Mouse (Mus musculus): ENCODE data around the gene Stat5a. TPM values are rescaled to one million over a fixed set of nuclear protein-coding genes. Genes with fewer than 3 reads are reported as not detected.

Gene Stat5a
- total RNA-seq, 2 experiments from 2014 or later: 19.8 to 24.1 TPM

DNA sequence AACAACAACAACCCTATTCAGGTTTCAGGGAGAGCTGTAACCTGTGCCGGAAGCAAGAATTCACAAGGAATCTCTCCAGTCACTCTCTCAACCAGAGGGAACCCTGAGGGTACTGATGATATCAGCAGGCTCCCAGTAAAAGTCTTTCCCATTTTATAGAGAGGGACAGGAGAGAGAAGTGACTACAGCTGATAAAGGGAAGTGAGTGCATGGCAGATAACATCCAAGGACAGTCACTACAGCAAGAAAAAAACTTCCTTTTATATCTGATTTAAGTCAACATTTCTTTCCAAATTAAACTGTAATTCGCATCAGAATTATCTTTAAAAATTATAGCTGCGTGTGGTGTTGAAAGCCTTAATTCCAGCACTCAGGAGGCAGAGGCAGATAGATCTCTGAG is 68.2 kb downstream of the Stat5a start:
- DNase-seq: no peak
- intact Hi-C loops (cut with DNase I): no loop called here

GRCm38 (mm10) chr11:100930611-100931010 is 71.5 kb downstream of the Stat5a start:
- intact Hi-C loops (cut with DNase I): loop anchor here (2.0 kb wide), 1 partner anchor 14 kb away; no protein-coding TSS in a partner anchor
- no peak for DNase-seq

- DNase-seq: peak; percentile 41 to 53
- intact Hi-C loops (cut with DNase I): loop anchor here (2.0 kb wide), 1 partner anchor 15 kb away; no protein-coding TSS in a partner anchor
These were observed 72.2 kb downstream of the Stat5a start for GRCm38 (mm10) chr11:100931254-100931921.

Other genes starting within 250 kb of the Stat5a start
- 10 to 100 TPM; 57.2 to 59.2 TPM for gene Nkiras2, start 240.1 kb upstream of the Stat5a start, total RNA-seq (2021)
- gene Dnajc7, start 239.2 kb upstream of the Stat5a start, total RNA-seq (2021): 100 to 1,000 TPM; 123 to 133 TPM
- gene Zfp385c, start 166.9 kb upstream of the Stat5a start, total RNA-seq (2021): under 1 TPM in 1 of 2 experiments, not detected in 1; 0.28 TPM
- 1 to 10 TPM in 1 of 2 experiments, under 1 TPM in 1; 0.75 to 2.8 TPM for gene Dhx58, start 155.1 kb upstream of the Stat5a start, total RNA-seq (2021)
- gene Kat2a, start 146.9 kb upstream of the Stat5a start, total RNA-seq (2021): 10 to 100 TPM; 12.4 to 13.0 TPM
- under 1 TPM in 1 of 2 experiments, not detected in 1; 0.43 TPM for gene Hspb9, start 145.5 kb upstream of the Stat5a start, total RNA-seq (2021)
- 10 to 100 TPM; 54.3 to 62.1 TPM for gene Rab5c, start 121.1 kb upstream of the Stat5a start, total RNA-seq (2021)
- not detected for gene Kcnh4, start 99.4 kb upstream of the Stat5a start, total RNA-seq (2021)
- gene Hcrt, start 96.4 kb upstream of the Stat5a start, total RNA-seq (2021): not detected
- 1 to 10 TPM; 8.5 to 9.5 TPM for gene Ghdc, start 88.4 kb upstream of the Stat5a start, total RNA-seq (2021)
- gene Stat5b, start 8.6 kb upstream of the Stat5a start, total RNA-seq (2021): 10 to 100 TPM; 62.7 to 62.8 TPM
- 10 to 100 TPM; 93.5 to 93.9 TPM for gene Stat3, start 80.2 kb downstream of the Stat5a start, total RNA-seq (2021)
- 100 to 1,000 TPM; 239 to 258 TPM for gene Cavin1, start 111.5 kb downstream of the Stat5a start, total RNA-seq (2021)
- 10 to 100 TPM; 76.8 to 88.5 TPM for gene Atp6v0a1, start 150.1 kb downstream of the Stat5a start, total RNA-seq (2021)
- gene Naglu, start 210.7 kb downstream of the Stat5a start, total RNA-seq (2021): 10 to 100 TPM in 1 of 2 experiments, 1 to 10 TPM in 1; 9.1 to 10.1 TPM
- under 1 TPM; 0.46 to 0.58 TPM for gene Hsd17b1, start 219.1 kb downstream of the Stat5a start, total RNA-seq (2021)
- gene Coasy, start 223.2 kb downstream of the Stat5a start, total RNA-seq (2021): 10 to 100 TPM; 17.2 to 18.8 TPM
- 10 to 100 TPM; 18.8 to 23.1 TPM for gene Mlx, start 227.9 kb downstream of the Stat5a start, total RNA-seq (2021)
- gene Psmc3ip, start 236.1 kb downstream of the Stat5a start, total RNA-seq (2021): 1 to 10 TPM; 1.9 to 4.1 TPM